Mouse (Mus musculus) midbrain, embryonic 10.5 days (tissue): ENCODE results near the gene Prss35. TPM values are rescaled to one million over a fixed set of nuclear protein-coding genes. Genes with fewer than 3 reads are reported as not detected.

Source experiments
- DNase-seq: peaks from one replicate; pipeline ENCODE4 v3.0.0-alpha.2; 2017; ENCODE audit warnings: low spot score
- H3K27ac ChIP-seq: fragments of 300-500 bp; sonication (generic); replicated peaks from 2 replicates; pipeline ENCODE4 v1.5.1; 2016; ENCODE audit warnings: mild to moderate bottlenecking
- H3K27me3 ChIP-seq: fragments of 300-500 bp; sonication (generic); 2 replicates; pipeline ENCODE4 v1.6.1; 2016; ENCODE audit warnings: low read depth, mild to moderate bottlenecking; ENCODE audit not compliant: poor library complexity, severe bottlenecking
- H3K36me3 ChIP-seq: fragments of 300-500 bp; sonication (generic); 2 replicates; pipeline ENCODE4 v1.6.1; 2016; ENCODE audit warnings: mild to moderate bottlenecking, moderate library complexity
- H3K4me1 ChIP-seq: fragments of 300-500 bp; sonication (generic); 2 replicates; pipeline ENCODE4 v1.6.1; 2016
- H3K4me3 ChIP-seq: fragments of 300-500 bp; sonication (generic); 2 replicates; pipeline ENCODE4 v1.5.1; 2016; ENCODE audit warnings: mild to moderate bottlenecking, moderate library complexity
- H3K9me3 ChIP-seq: fragments of 300-500 bp; sonication (generic); replicated peaks from 2 replicates; pipeline ENCODE4 v1.6.1; 2016; ENCODE audit warnings: mild to moderate bottlenecking
- WGBS: fragments of 180-500 bp; shearing (Covaris S2); methylation state at CpG from one replicate; pipeline ENCODE4 v1.1.7; 2016; 5-methylcytosine and 5-hydroxymethylcytosine counted together
- polyA plus RNA-seq: library from polyadenylated mRNA; unstranded; fragments of >200 nt; fragmentation: Nextera tagmentation; extraction: Ambion mirVana; gene quantifications from 2 replicates; pipeline ENCODE4 v1.2.1, GENCODE M21; 2016

Prss35 gene
- polyA plus RNA-seq, 1 experiment from 2014 or later = 1.8 TPM

GRCm38 (mm10) chr9:86716540-86716939 lies 26.9 kb upstream of the Prss35 start:
- Histone ChIP-seq H3K27me3 (no peaks in the 10 kb centered on the region), H3K4me3 (no peak overlapping the region), H3K36me3 (no peaks in the 10 kb centered on the region), H3K9me3 (no peaks in the 10 kb centered on the region), H3K4me1 (peaks cover 6% of the 10 kb centered on the region; the same call in 1 of the 2 replicates), H3K27ac (no peak overlapping the region)
- 68% methylated on average over 2 of the region's 2 CpGs for WGBS
- no peak for DNase-seq

GRCm38 (mm10) chr9:86717119-86717518 lies 26.3 kb upstream of the Prss35 start:
- Histone ChIP-seq H3K36me3 (no peaks in the 10 kb centered on the region), H3K4me3 (no peak overlapping the region), H3K27me3 (no peaks in the 10 kb centered on the region), H3K9me3 (no peaks in the 10 kb centered on the region), H3K27ac (no peak overlapping the region), H3K4me1 (peaks cover 6% of the 10 kb centered on the region; the same call in 1 of the 2 replicates)
- 84% methylated on average over 5 of the region's 5 CpGs for WGBS
- no peak for DNase-seq

- WGBS = 87% methylated on average over 5 of the region's 5 CpGs
Observed at GRCm38 (mm10) chr9:86720227-86720626, 23.2 kb upstream of the Prss35 start.

GRCm38 (mm10) chr9:86720794-86721193 lies 22.7 kb upstream of the Prss35 start:
- no peak overlapping the region for H3K27ac ChIP-seq
- H3K4me3 ChIP-seq = no peak overlapping the region
- H3K27me3 ChIP-seq = no peaks in the 10 kb centered on the region
- peaks cover 6% of the 10 kb centered on the region; the same call in 1 of the 2 replicates for H3K4me1 ChIP-seq
- no peaks in the 10 kb centered on the region for H3K9me3 ChIP-seq
- no peak for DNase-seq
- WGBS = 86% methylated on average over 2 of the region's 2 CpGs
- no peaks in the 10 kb centered on the region for H3K36me3 ChIP-seq

More at GRCm38 (mm10) chr9:86720227-86720626, 23.2 kb upstream of the Prss35 start:
- no peaks in the 10 kb centered on the region for H3K9me3 ChIP-seq
- H3K4me3 ChIP-seq = no peak overlapping the region
- H3K4me1 ChIP-seq = peaks cover 6% of the 10 kb centered on the region; the same call in 1 of the 2 replicates
- no peak overlapping the region for H3K27ac ChIP-seq
- H3K27me3 ChIP-seq = no peaks in the 10 kb centered on the region
- no peak for DNase-seq
- H3K36me3 ChIP-seq = no peaks in the 10 kb centered on the region

GRCm38 (mm10) chr9:86725066-86725465 lies 18.4 kb upstream of the Prss35 start:
- no peak for DNase-seq
- Histone ChIP-seq H3K27me3 (no peaks in the 10 kb centered on the region), H3K27ac (no peak overlapping the region), H3K9me3 (no peaks in the 10 kb centered on the region), H3K4me3 (no peak overlapping the region), H3K4me1 (peaks cover 6% of the 10 kb centered on the region; the same call in 1 of the 2 replicates), H3K36me3 (no peaks in the 10 kb centered on the region)
- 91% methylated on average over 4 of the region's 4 CpGs for WGBS

- no peak overlapping the region for H3K4me3 ChIP-seq
- no peaks in the 10 kb centered on the region for H3K9me3 ChIP-seq
- H3K36me3 ChIP-seq = no peaks in the 10 kb centered on the region
- 77% methylated on average over 7 of the region's 7 CpGs for WGBS
- H3K27me3 ChIP-seq = no peaks in the 10 kb centered on the region
- no peak overlapping the region for H3K27ac ChIP-seq
- peaks cover 6% of the 10 kb centered on the region; the same call in 1 of the 2 replicates for H3K4me1 ChIP-seq
- no peak for DNase-seq
Observed at GRCm38 (mm10) chr9:86725604-86726380, 17.7 kb upstream of the Prss35 start.

- H3K27ac ChIP-seq = no peak overlapping the region
- H3K9me3 ChIP-seq = no peaks in the 10 kb centered on the region
- DNase-seq = no peak
- no peaks in the 10 kb centered on the region for H3K36me3 ChIP-seq
- H3K27me3 ChIP-seq = no peaks in the 10 kb centered on the region
- WGBS = 86% methylated on average over 5 of the region's 5 CpGs
- peaks cover 2% of the 10 kb centered on the region; the same call in 1 of the 2 replicates for H3K4me1 ChIP-seq
- no peak overlapping the region for H3K4me3 ChIP-seq
Observed at GRCm38 (mm10) chr9:86726381-86726720, 17.1 kb upstream of the Prss35 start.

- no peaks in the 10 kb centered on the region for H3K36me3 ChIP-seq
- H3K9me3 ChIP-seq = no peaks in the 10 kb centered on the region
- 89% methylated on average over 10 of the region's 10 CpGs for WGBS
- no peak for DNase-seq
- H3K27me3 ChIP-seq = no peaks in the 10 kb centered on the region
- H3K4me3 ChIP-seq = no peak overlapping the region
- no peak overlapping the region for H3K27ac ChIP-seq
- H3K4me1 ChIP-seq = no peaks in the 10 kb centered on the region
Observed at GRCm38 (mm10) chr9:86728214-86728814, 15.1 kb upstream of the Prss35 start.

GRCm38 (mm10) chr9:86729084-86729483 lies 14.4 kb upstream of the Prss35 start:
- WGBS = 72% methylated on average over 1 of the region's 1 CpGs

GRCm38 (mm10) chr9:86729811-86730210 lies 13.6 kb upstream of the Prss35 start:
- Histone ChIP-seq H3K4me1 (no peaks in the 10 kb centered on the region), H3K4me3 (no peak overlapping the region), H3K9me3 (no peaks in the 10 kb centered on the region), H3K27ac (no peak overlapping the region), H3K27me3 (no peaks in the 10 kb centered on the region), H3K36me3 (no peaks in the 10 kb centered on the region)
- WGBS = 91% methylated on average over 3 of the region's 3 CpGs
- DNase-seq = no peak

More at GRCm38 (mm10) chr9:86729084-86729483, 14.4 kb upstream of the Prss35 start:
- no peaks in the 10 kb centered on the region for H3K4me1 ChIP-seq
- no peak overlapping the region for H3K27ac ChIP-seq
- no peaks in the 10 kb centered on the region for H3K36me3 ChIP-seq
- no peak for DNase-seq
- no peaks in the 10 kb centered on the region for H3K27me3 ChIP-seq
- H3K4me3 ChIP-seq = no peak overlapping the region
- no peaks in the 10 kb centered on the region for H3K9me3 ChIP-seq

GRCm38 (mm10) chr9:86734357-86734756 lies 9.1 kb upstream of the Prss35 start:
- H3K9me3 ChIP-seq = no peaks in the 10 kb centered on the region
- peaks cover 6% of the 10 kb centered on the region; the same call in 1 of the 2 replicates for H3K4me1 ChIP-seq
- no peak for DNase-seq
- no peaks in the 10 kb centered on the region for H3K36me3 ChIP-seq
- H3K27me3 ChIP-seq = no peaks in the 10 kb centered on the region
- H3K27ac ChIP-seq = no peak overlapping the region
- no peak overlapping the region for H3K4me3 ChIP-seq

- WGBS = 81% methylated on average over 9 of the region's 9 CpGs
- Histone ChIP-seq H3K27ac (no peak overlapping the region), H3K9me3 (no peaks in the 10 kb centered on the region), H3K4me1 (peaks cover 10% of the 10 kb centered on the region), H3K4me3 (no peak overlapping the region), H3K27me3 (no peaks in the 10 kb centered on the region), H3K36me3 (no peaks in the 10 kb centered on the region)
- DNase-seq = no peak
Observed at GRCm38 (mm10) chr9:86734795-86735194, 8.7 kb upstream of the Prss35 start.

GRCm38 (mm10) chr9:86736991-86737390 lies 6.5 kb upstream of the Prss35 start:
- Histone ChIP-seq H3K36me3 (no peaks in the 10 kb centered on the region), H3K27ac (no peak overlapping the region), H3K4me1 (peaks cover 18% of the 10 kb centered on the region), H3K27me3 (no peaks in the 10 kb centered on the region), H3K9me3 (no peaks in the 10 kb centered on the region), H3K4me3 (no peak overlapping the region)
- DNase-seq = no peak
- over 99% methylated on average over 4 of the region's 4 CpGs for WGBS
